Mouse (Mus musculus): Measurements from ENCODE around the gene R3hdm2. TPM values are rescaled to one million over a fixed set of nuclear protein-coding genes. Genes with fewer than 3 reads are reported as not detected.

R3hdm2 gene
- polyA plus RNA-seq, 1 experiment from 2014 or later, result 36.3 TPM

DNA sequence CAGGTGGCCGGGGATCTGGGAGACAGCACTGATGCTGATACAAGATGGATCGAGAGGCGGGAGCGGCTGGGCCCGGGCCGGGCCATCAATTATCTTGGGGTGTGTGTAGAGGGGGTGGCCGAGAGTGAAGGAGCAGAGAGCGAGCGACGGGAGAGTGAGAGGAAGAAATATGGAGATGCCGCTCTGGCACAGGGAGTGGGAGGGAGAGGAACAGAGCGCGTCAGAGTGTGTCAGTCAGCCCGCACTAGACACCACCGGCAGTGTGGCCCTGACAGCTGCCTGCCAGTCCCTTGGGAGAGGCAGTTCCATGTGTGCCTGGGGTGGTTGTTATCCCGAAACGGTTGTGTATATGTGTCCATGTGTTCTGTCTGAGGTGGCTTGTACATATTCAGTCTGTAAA, 147.4 kb downstream of the R3hdm2 start:
- no peak overlapping the region for H3K4me2 ChIP-seq (ENCODE audit: low read length)
- H3K4me1 ChIP-seq (ENCODE audit: control insufficient read depth in 2 of 2, insufficient read depth in 2 of 2, low read length in 2 of 2), result peaks cover 3 to 14% of the 10 kb centered on the region in 2 experiments
- no peak overlapping the region for H3K4me3 ChIP-seq (ENCODE audit: control insufficient read depth in 1 of 2, insufficient read depth in 1 of 2, low read depth in 1 of 2, low read length in 2 of 2)
- peaks cover 88% of the 10 kb centered on the region for H3K27me3 ChIP-seq (ENCODE audit: control insufficient read depth, insufficient read depth, low read length)
- ATAC-seq (ENCODE audit: insufficient number of reproducible peaks, insufficient read depth, low FRiP score, low read depth), result no peak
- H3K9me3 ChIP-seq (ENCODE audit: control insufficient read depth, low read length), result no peaks in the 10 kb centered on the region
- no peak overlapping the region for H3K27ac ChIP-seq (replicated peaks in 1 of 2; ENCODE audit: control insufficient read depth in 1 of 2, insufficient read depth in 1 of 2, low read depth in 2 of 2, low read length in 2 of 2)
- no peak overlapping the region for H3K9ac ChIP-seq (ENCODE audit: low read length)
- 5% methylated on average over 17 of the region's 17 CpGs for WGBS
- H3K36me3 ChIP-seq (ENCODE audit: control insufficient read depth, insufficient read depth, low read length), result no peaks in the 10 kb centered on the region

DNA sequence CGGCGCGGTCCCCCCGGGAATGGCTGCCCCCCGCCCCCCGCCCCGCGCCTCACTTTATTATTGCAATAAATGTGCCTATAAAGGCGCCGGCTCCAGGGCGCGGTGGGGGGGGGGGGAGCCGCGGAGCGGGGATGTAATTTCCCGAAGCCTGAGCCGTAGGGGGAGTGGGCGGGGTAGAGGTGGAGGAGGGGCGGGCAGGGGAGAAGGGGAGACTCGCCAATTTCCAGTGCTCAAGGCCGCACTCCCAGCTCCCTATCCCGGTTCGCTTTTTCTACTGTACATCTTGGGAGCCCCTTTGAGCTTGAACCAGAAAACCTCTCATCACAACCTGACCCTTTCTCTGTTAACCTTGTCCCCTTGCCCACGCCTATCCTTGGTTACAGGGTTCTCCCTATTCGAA, 150.8 kb downstream of the R3hdm2 start:
- Histone ChIP-seq H3K9ac (ENCODE audit: low read length) (no peak overlapping the region), H3K4me1 (ENCODE audit: control insufficient read depth in 2 of 2, insufficient read depth in 2 of 2, low read length in 2 of 2) (peaks cover 11 to 28% of the 10 kb centered on the region in 2 experiments), H3K27me3 (ENCODE audit: control insufficient read depth, insufficient read depth, low read length) (peaks cover 100% of the 10 kb centered on the region), H3K36me3 (ENCODE audit: control insufficient read depth, insufficient read depth, low read length) (no peaks in the 10 kb centered on the region), H3K4me2 (ENCODE audit: low read length) (no peak overlapping the region), H3K4me3 (ENCODE audit: control insufficient read depth in 1 of 2, insufficient read depth in 1 of 2, low read depth in 1 of 2, low read length in 2 of 2) (0 out of 4 replicates have a peak overlapping the region, but pooled peaks of 1 of the 2 experiments have one; percentile 3), H3K9me3 (ENCODE audit: control insufficient read depth, low read length) (no peaks in the 10 kb centered on the region), H3K27ac (replicated peaks in 1 of 2; ENCODE audit: control insufficient read depth in 1 of 2, insufficient read depth in 1 of 2, low read depth in 2 of 2, low read length in 2 of 2) (no peak overlapping the region)
- no peak for ATAC-seq (ENCODE audit: insufficient number of reproducible peaks, insufficient read depth, low FRiP score, low read depth)
- WGBS, result 2% methylated on average over 24 of the region's 25 CpGs

DNA sequence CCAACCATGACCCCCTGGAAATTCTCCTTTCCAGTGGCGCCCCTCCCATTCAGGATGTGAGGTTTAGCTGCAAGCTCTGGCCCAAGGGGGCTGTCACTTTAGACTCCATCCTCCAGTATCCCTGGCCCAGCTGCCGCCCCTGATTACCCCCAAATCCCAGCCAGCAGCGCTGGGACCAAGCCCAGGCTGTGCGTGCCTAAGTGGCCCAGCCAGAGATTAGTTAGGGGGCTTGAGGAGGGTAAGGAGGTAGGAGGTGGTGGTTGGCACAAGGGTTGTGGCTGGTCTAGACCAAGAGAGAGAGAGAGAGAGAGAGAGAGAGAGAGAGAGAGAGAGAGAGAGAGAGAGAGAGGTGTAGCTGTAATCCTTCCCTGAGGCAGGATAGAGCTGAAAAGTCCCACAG, 151.4 kb downstream of the R3hdm2 start:
- H3K27ac ChIP-seq (replicated peaks in 1 of 2; ENCODE audit: control insufficient read depth in 1 of 2, insufficient read depth in 1 of 2, low read depth in 2 of 2, low read length in 2 of 2), result no peak overlapping the region
- no peak overlapping the region for H3K4me2 ChIP-seq (ENCODE audit: low read length)
- ATAC-seq (ENCODE audit: insufficient number of reproducible peaks, insufficient read depth, low FRiP score, low read depth), result no peak
- H3K27me3 ChIP-seq (ENCODE audit: control insufficient read depth, insufficient read depth, low read length), result peaks cover 100% of the 10 kb centered on the region
- no peak overlapping the region for H3K9ac ChIP-seq (ENCODE audit: low read length)
- no peaks in the 10 kb centered on the region for H3K9me3 ChIP-seq (ENCODE audit: control insufficient read depth, low read length)
- no peaks in the 10 kb centered on the region for H3K36me3 ChIP-seq (ENCODE audit: control insufficient read depth, insufficient read depth, low read length)
- H3K4me3 ChIP-seq (ENCODE audit: control insufficient read depth in 1 of 2, insufficient read depth in 1 of 2, low read depth in 1 of 2, low read length in 2 of 2), result no peak overlapping the region
- 1% methylated on average over 4 of the region's 4 CpGs for WGBS
- H3K4me1 ChIP-seq (ENCODE audit: control insufficient read depth in 2 of 2, insufficient read depth in 2 of 2, low read length in 2 of 2), result peaks cover 8 to 22% of the 10 kb centered on the region in 2 experiments

DNA sequence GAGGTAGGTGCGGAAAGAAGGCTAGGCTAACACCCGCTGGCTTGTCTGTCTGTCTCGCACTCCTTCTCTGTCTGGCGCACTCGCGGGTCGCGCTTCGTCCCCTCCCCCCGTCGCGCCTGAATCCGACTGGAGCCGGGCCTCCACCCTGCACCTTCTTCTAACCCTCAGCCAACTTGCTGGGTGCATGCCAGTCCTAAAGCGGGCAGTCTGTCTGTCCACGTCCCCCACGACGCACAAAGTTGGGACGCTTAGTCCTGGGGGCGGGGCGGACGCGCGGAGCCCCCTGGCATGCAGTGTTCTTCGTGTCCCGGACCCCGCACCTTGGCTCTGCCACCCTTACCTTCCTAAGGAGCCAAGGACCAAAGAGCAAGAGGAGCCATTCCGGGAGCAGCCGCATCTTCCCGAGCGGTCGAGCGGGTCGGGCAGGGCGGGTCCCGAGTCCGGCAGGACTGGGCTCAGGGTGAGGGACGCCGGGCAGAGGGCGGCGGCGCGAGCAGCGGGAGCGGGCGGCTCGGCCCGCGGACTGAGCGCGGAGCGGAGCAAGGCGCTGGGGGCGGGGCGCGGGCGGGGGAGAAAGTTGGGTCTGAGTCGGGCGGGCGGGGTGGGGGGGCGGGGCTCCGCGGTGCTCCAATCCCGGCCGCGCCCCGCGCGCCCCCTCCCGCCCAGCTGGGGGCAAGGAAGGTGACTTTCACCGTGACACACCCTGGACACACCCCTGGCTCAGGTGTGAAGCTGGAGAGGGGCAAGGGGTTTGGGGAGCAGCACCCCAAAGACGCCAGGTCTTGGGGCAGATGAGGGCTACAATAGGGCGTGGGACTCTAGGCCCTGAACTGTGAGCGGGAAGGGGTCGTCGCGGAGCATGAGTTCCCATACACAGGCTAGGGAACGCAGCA, 154.2 kb downstream of the R3hdm2 start, which contains the start of gene Nxph4:
Gene Nxph4, minus strand, starts transcription at position 524 of the 893 bp plus-strand sequence.
- under 1% methylated on average over 64 of the region's 78 CpGs for WGBS
- ATAC-seq (ENCODE audit: insufficient number of reproducible peaks, insufficient read depth, low FRiP score, low read depth), result 0 out of 2 replicates have a peak, but pooled peaks have one; percentile 25
- H3K27ac ChIP-seq (replicated peaks in 1 of 2; ENCODE audit: control insufficient read depth in 1 of 2, insufficient read depth in 1 of 2, low read depth in 2 of 2, low read length in 2 of 2), result no peak within 1 kb of the TSS

DNA sequence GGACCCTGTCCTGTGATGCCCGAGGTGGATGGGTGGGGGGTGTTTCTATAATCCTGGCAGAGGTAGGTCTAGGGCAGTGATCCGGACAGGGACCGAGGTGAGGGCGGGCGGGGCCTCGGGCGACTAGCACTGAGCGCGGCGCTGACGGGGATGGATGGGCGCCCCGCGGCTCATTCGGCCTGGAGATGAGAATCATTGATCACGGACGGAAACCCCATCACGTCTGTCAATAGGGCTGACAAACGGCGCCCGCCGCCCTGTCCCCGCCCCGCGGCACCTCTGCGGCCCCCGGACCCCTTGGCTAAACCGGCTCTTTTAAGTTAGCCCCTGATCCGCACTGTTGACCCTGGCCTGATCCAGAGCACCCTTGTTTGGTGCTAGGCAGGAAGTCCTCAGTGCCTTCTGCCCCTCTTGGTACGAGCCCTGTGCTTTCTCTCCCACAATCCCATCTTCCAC, 154.8 kb downstream of the R3hdm2 start:
- Histone ChIP-seq H3K9ac (ENCODE audit: low read length) (no peak overlapping the region), H3K4me3 (ENCODE audit: control insufficient read depth in 1 of 2, insufficient read depth in 1 of 2, low read depth in 1 of 2, low read length in 2 of 2) (peak overlapping the region; percentile 19 to 48; a peak in 3 of 4 replicates), H3K27ac (replicated peaks in 1 of 2; ENCODE audit: control insufficient read depth in 1 of 2, insufficient read depth in 1 of 2, low read depth in 2 of 2, low read length in 2 of 2) (no peak overlapping the region), H3K27me3 (ENCODE audit: control insufficient read depth, insufficient read depth, low read length) (peaks cover 72% of the 10 kb centered on the region), H3K4me2 (ENCODE audit: low read length) (peak overlapping the region; percentile 77), H3K4me1 (ENCODE audit: control insufficient read depth in 2 of 2, insufficient read depth in 2 of 2, low read length in 2 of 2) (peaks cover 8 to 19% of the 10 kb centered on the region in 2 experiments), H3K9me3 (ENCODE audit: control insufficient read depth, low read length) (no peaks in the 10 kb centered on the region), H3K36me3 (ENCODE audit: control insufficient read depth, insufficient read depth, low read length) (0 out of 2 replicates have a peak, but pooled peaks cover 8% of the 10 kb centered on the region)
- no peak for ATAC-seq (ENCODE audit: insufficient number of reproducible peaks, insufficient read depth, low FRiP score, low read depth)
- 1% methylated on average over 26 of the region's 30 CpGs for WGBS

More for the DNA sequence above, 154.2 kb downstream of the R3hdm2 start, which contains the start of gene Nxph4:
- Histone ChIP-seq H3K36me3 (ENCODE audit: control insufficient read depth, insufficient read depth, low read length) (0 out of 2 replicates have a peak, but pooled peaks cover 7% of the 10 kb centered on the region), H3K4me3 (ENCODE audit: control insufficient read depth in 1 of 2, insufficient read depth in 1 of 2, low read depth in 1 of 2, low read length in 2 of 2) (peak within 1 kb of the TSS; percentile 48 to 49), H3K4me1 (ENCODE audit: control insufficient read depth in 2 of 2, insufficient read depth in 2 of 2, low read length in 2 of 2) (peaks cover 8 to 19% of the 10 kb centered on the region in 2 experiments), H3K9me3 (ENCODE audit: control insufficient read depth, low read length) (no peaks in the 10 kb centered on the region), H3K9ac (ENCODE audit: low read length) (peak within 1 kb of the TSS; percentile 31), H3K4me2 (ENCODE audit: low read length) (peak within 1 kb of the TSS; percentile 77), H3K27me3 (ENCODE audit: control insufficient read depth, insufficient read depth, low read length) (peaks cover 79% of the 10 kb centered on the region)

DNA sequence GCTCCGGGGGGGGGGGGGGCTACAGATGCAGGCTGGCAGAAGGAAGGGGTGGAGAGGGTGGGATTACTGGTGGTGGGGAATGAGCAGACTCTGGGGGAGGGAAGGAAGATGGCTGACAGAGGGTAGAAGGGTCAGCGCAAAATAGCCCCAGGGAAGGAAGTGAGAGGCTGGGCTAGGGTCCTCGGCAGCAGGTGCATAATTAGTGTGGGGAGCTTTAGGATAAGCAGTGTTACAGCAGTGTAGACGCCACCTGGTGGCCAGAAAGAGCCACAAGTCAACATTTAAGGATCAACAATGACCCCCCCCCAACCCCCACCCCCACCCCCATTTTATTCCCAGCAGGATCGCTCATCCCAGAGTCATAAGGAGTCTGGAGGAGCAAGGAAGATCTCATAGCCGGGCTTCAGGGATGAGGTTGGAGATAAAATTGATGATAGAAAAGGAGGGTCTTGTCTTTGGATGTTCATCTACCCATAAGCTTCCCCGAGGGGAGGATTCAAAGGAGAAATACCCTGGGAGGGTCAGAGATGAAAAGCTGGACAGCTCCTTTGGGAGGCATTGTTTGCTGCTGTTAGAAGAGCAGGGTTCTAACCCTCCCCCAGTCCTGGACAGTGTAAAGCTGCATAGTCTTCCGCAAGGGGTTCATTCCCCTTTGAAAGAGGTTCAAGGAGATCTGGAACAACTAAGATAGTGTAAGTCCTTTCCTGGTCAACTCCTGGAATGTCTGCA, 156.6 kb downstream of the R3hdm2 start:
- Histone ChIP-seq H3K27me3 (ENCODE audit: control insufficient read depth, insufficient read depth, low read length) (peaks cover 54% of the 10 kb centered on the region), H3K4me1 (ENCODE audit: control insufficient read depth in 2 of 2, insufficient read depth in 2 of 2, low read length in 2 of 2) (peaks cover 8 to 16% of the 10 kb centered on the region in 2 experiments), H3K36me3 (ENCODE audit: control insufficient read depth, insufficient read depth, low read length) (peaks cover 23% of the 10 kb centered on the region; the same call in 1 of the 2 replicates), H3K9me3 (ENCODE audit: control insufficient read depth, low read length) (no peaks in the 10 kb centered on the region), H3K4me3 (ENCODE audit: control insufficient read depth in 1 of 2, insufficient read depth in 1 of 2, low read depth in 1 of 2, low read length in 2 of 2) (no peak overlapping the region), H3K27ac (replicated peaks in 1 of 2; ENCODE audit: control insufficient read depth in 1 of 2, insufficient read depth in 1 of 2, low read depth in 2 of 2, low read length in 2 of 2) (no peak overlapping the region), H3K4me2 (ENCODE audit: low read length) (no peak overlapping the region), H3K9ac (ENCODE audit: low read length) (no peak overlapping the region)
- 17% methylated on average over 8 of the region's 8 CpGs for WGBS
- no peak for ATAC-seq (ENCODE audit: insufficient number of reproducible peaks, insufficient read depth, low FRiP score, low read depth)

DNA sequence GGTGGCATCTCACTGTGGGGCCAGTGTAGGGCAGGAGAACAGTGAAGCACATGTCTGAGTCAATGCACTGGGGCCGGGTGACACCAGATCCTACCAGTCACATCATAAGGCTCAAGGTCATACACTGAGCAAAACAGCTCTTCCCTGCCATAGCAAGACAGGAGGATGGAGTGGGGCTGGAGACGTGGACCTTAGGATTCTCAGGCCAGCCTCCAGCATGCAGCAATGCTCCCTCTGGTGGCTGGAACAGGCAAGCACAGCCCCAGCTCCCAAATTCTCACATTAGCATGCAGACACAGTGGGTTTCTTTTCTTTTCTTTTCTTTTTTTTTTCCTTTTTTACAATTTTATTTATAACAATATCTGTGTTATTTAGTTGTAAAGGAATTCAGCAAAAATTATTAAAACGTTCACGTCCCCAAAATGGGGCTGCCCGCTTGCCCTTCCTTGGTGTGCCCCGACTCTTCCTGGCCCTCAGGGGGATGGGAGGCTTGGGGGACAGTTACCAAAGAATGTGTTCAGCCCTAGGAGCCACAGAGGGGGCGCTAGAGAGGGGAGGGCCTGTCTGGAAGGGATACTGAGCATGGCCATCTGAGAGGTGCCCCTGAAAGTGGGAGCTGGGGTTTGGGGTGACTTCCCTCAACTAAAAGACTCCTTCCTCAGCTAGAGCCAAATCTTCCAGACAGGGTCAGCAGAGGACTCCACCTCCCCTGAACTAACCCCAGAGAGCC, 157.9 kb downstream of the R3hdm2 start:
- 23% methylated on average over 7 of the region's 7 CpGs for WGBS
- Histone ChIP-seq H3K9me3 (ENCODE audit: control insufficient read depth, low read length) (no peaks in the 10 kb centered on the region), H3K27me3 (ENCODE audit: control insufficient read depth, insufficient read depth, low read length) (peaks cover 42% of the 10 kb centered on the region), H3K4me3 (ENCODE audit: control insufficient read depth in 1 of 2, insufficient read depth in 1 of 2, low read depth in 1 of 2, low read length in 2 of 2) (no peak overlapping the region), H3K9ac (ENCODE audit: low read length) (no peak overlapping the region), H3K27ac (replicated peaks in 1 of 2; ENCODE audit: control insufficient read depth in 1 of 2, insufficient read depth in 1 of 2, low read depth in 2 of 2, low read length in 2 of 2) (no peak overlapping the region), H3K4me2 (ENCODE audit: low read length) (no peak overlapping the region), H3K4me1 (ENCODE audit: control insufficient read depth in 2 of 2, insufficient read depth in 2 of 2, low read length in 2 of 2) (peaks cover 8 to 16% of the 10 kb centered on the region in 2 experiments), H3K36me3 (ENCODE audit: control insufficient read depth, insufficient read depth, low read length) (peaks cover 33% of the 10 kb centered on the region; the same call in 1 of the 2 replicates)
- no peak for ATAC-seq (ENCODE audit: insufficient number of reproducible peaks, insufficient read depth, low FRiP score, low read depth)

Data from heart, embryonic 14.5 days (tissue).